Mouse (Mus musculus) pancreas, adult 10 weeks (tissue): Measurements from ENCODE around the gene Lao1. TPM values are rescaled to one million over a fixed set of nuclear protein-coding genes. Genes with fewer than 3 reads are reported as not detected.

ENCODE experiments used
- polyA plus RNA-seq: library from polyadenylated mRNA; stranded (reverse); fragments of 350-450 nt; fragmentation: Illumina TruSeq; extraction: RNeasy Lipid Tissue Mini Kit (QIAGEN cat#74804); gene quantifications from one replicate; pipeline ENCODE4 v1.2.3, GENCODE M21; 2015; ENCODE audit warnings: low read depth, low replicate concordance; ENCODE audit not compliant: insufficient read depth

Lao1 gene
- not detected for polyA plus RNA-seq

GRCm38 (mm10) chr4:118961141-118961628 lies at the start of gene Lao1:
TSS of gene Lao1 (plus strand) at chr4:118961578.

GRCm38 (mm10) chr4:118917365-118917764 lies 44.0 kb upstream of the Lao1 start, which contains the start of gene Olfr1329:
TSS of gene Olfr1329 (minus strand) at chr4:118917465.

GRCm38 (mm10) chr4:118938512-118938911 lies 22.9 kb upstream of the Lao1 start, which contains the start of gene Olfr1328:
TSS of gene Olfr1328 (minus strand) at chr4:118938612.

Other genes with a start within 250 kb of the Lao1 start
- not detected for gene Olfr1340, start 241.4 kb upstream of the Lao1 start, polyA plus RNA-seq
- gene Olfr1339, start 229.4 kb upstream of the Lao1 start, polyA plus RNA-seq: not detected
- not detected for gene Olfr1338, start 202.8 kb upstream of the Lao1 start, polyA plus RNA-seq
- not detected for gene Olfr1337, start 179.0 kb upstream of the Lao1 start, polyA plus RNA-seq
- not detected for gene Olfr1335, start 151.6 kb upstream of the Lao1 start, polyA plus RNA-seq
- gene Olfr1333, start 125.3 kb upstream of the Lao1 start, polyA plus RNA-seq: not detected
- not detected for gene Olfr1331, start 96.9 kb upstream of the Lao1 start, polyA plus RNA-seq
- not detected for gene Olfr1330, start 73.0 kb upstream of the Lao1 start, polyA plus RNA-seq
- not detected for gene Olfr1329, start 44.1 kb upstream of the Lao1 start, polyA plus RNA-seq
- gene Olfr1328, start 23.0 kb upstream of the Lao1 start, polyA plus RNA-seq: not detected
- gene Slc2a1, start 147.1 kb downstream of the Lao1 start, polyA plus RNA-seq: 4.1 TPM
- gene Zfp691, start 212.6 kb downstream of the Lao1 start, polyA plus RNA-seq: 3.7 TPM
- not detected for gene Ermap, start 228.4 kb downstream of the Lao1 start, polyA plus RNA-seq
- gene Svbp, start 233.7 kb downstream of the Lao1 start, polyA plus RNA-seq: 5.2 TPM